Mouse (Mus musculus) liver, adult 2 months (tissue): Measurements from ENCODE around the gene Ipo9. TPM values are rescaled to one million over a fixed set of nuclear protein-coding genes. Genes with fewer than 3 reads are reported as not detected.

Source experiments
- DNase-seq: peaks from one replicate; pipeline ENCODE4 v3.0.0-alpha.2; 2011; ENCODE audit warnings: low read depth, low spot score; ENCODE audit errors: extremely low read depth
- H3K27ac ChIP-seq: fragments of 200-500 bp; replicated peaks from 2 replicates; pipeline ENCODE4 v1.5.1; 2012; ENCODE audit warnings: low read depth, mild to moderate bottlenecking, control low read depth, inconsistent platforms, low read length; ENCODE audit not compliant: insufficient read depth
- H3K27me3 ChIP-seq: fragments of 200-500 bp; 2 replicates; pipeline ENCODE4 v1.6.1; 2012; ENCODE audit warnings: mild to moderate bottlenecking, moderate library complexity, low read length, inconsistent platforms; ENCODE audit not compliant: control insufficient read depth, insufficient read depth
- H3K36me3 ChIP-seq: fragments of 200-500 bp; 2 replicates; pipeline ENCODE4 v1.6.1; 2012; ENCODE audit warnings: low read length, inconsistent platforms; ENCODE audit not compliant: control insufficient read depth, insufficient read depth
- H3K4me1 ChIP-seq: fragments of 200-500 bp; 2 replicates; pipeline ENCODE4 v1.6.1; 2011; ENCODE audit warnings: low read length; ENCODE audit not compliant: control insufficient read depth, insufficient read depth
- H3K4me3 ChIP-seq: fragments of 200-500 bp; 2 replicates; pipeline ENCODE4 v1.5.1; 2011; ENCODE audit warnings: low read depth, mild to moderate bottlenecking, control low read depth, low read length, moderate library complexity; ENCODE audit not compliant: insufficient read depth
- H3K79me2 ChIP-seq: fragments of 200-500 bp; 2 replicates; pipeline ENCODE4 v1.6.1; 2012; ENCODE audit warnings: inconsistent platforms, mild to moderate bottlenecking, low read length, moderate library complexity; ENCODE audit not compliant: control insufficient read depth, insufficient read depth
- H3K9ac ChIP-seq: fragments of 200-500 bp; 2 replicates; pipeline ENCODE4 v1.6.1; 2012; ENCODE audit warnings: low read depth, mild to moderate bottlenecking, control low read depth, inconsistent platforms, low read length
- CTCF ChIP-seq: fragments of 200-500 bp; IDR thresholded peaks from 2 replicates; pipeline ENCODE4 v1.5.1; 2011; ENCODE audit warnings: low read depth, low read length, control low read depth
- POLR2A ChIP-seq: fragments of 200-500 bp; IDR thresholded peaks from 2 replicates; pipeline ENCODE4 v1.6.1; 2011; ENCODE audit warnings: low read length, control low read depth; ENCODE audit not compliant: insufficient read depth; ENCODE audit errors: extremely low read depth
- WGBS: fragments of 180-500 bp; shearing (Covaris S2); methylation state at CpG from one replicate; pipeline ENCODE4 v1.1.7; 2018; 5-methylcytosine and 5-hydroxymethylcytosine counted together
- polyA plus RNA-seq: library from polyadenylated mRNA; depleted of rRNA; stranded (reverse); fragments of >200 nt; gene quantifications from 2 replicates; pipeline ENCODE4 v1.2.3, GENCODE M21; 2012
- total RNA-seq: library from RNA; depleted of rRNA; stranded (reverse); fragments of >200 nt; gene quantifications from 2 replicates; pipeline ENCODE4 v1.2.3, GENCODE M21; 2014

The Ipo9 gene
- total and polyA plus RNA-seq, 2 experiments, result 17.1 to 29.5 TPM

- H3K27ac ChIP-seq, result no peak overlapping the region
- 92% methylated on average over 12 of the region's 12 CpGs for WGBS
- no peak overlapping the region for H3K4me3 ChIP-seq
- no peak overlapping the region for H3K9ac ChIP-seq
- no peaks in the 10 kb centered on the region for H3K27me3 ChIP-seq
- no peaks in the 10 kb centered on the region for H3K36me3 ChIP-seq
- H3K79me2 ChIP-seq, result no peaks in the 10 kb centered on the region
- TF ChIP-seq POLR2A, result no peak
- TF ChIP-seq CTCF, result no peak
- DNase-seq, result no peak
- no peaks in the 10 kb centered on the region for H3K4me1 ChIP-seq
Measured at GRCm38 (mm10) chr1:135443506-135443905, 13.2 kb upstream of the Ipo9 start.

- Histone ChIP-seq H3K4me3 (no peak overlapping the region), H3K27ac (no peak overlapping the region), H3K36me3 (no peaks in the 10 kb centered on the region), H3K79me2 (no peaks in the 10 kb centered on the region), H3K27me3 (no peaks in the 10 kb centered on the region), H3K9ac (no peak overlapping the region), H3K4me1 (no peaks in the 10 kb centered on the region)
- TF ChIP-seq POLR2A (no peak), CTCF (no peak)
- no peak for DNase-seq
- WGBS, result 93% methylated on average over 3 of the region's 3 CpGs
Measured at GRCm38 (mm10) chr1:135441861-135442260, 11.6 kb upstream of the Ipo9 start.

- 84% methylated on average over 6 of the region's 6 CpGs for WGBS
- Histone ChIP-seq H3K79me2 (no peaks in the 10 kb centered on the region), H3K4me3 (no peak overlapping the region), H3K4me1 (no peaks in the 10 kb centered on the region), H3K36me3 (no peaks in the 10 kb centered on the region), H3K9ac (no peak overlapping the region), H3K27ac (no peak overlapping the region), H3K27me3 (no peaks in the 10 kb centered on the region)
- TF ChIP-seq CTCF, result no peak
- TF ChIP-seq POLR2A, result no peak
- no peak for DNase-seq
Measured at GRCm38 (mm10) chr1:135440986-135441385, 10.7 kb upstream of the Ipo9 start.

GRCm38 (mm10) chr1:135438801-135439200, 8.5 kb upstream of the Ipo9 start:
- Histone ChIP-seq H3K4me1 (no peaks in the 10 kb centered on the region), H3K79me2 (no peaks in the 10 kb centered on the region), H3K9ac (no peak overlapping the region), H3K27ac (no peak overlapping the region), H3K27me3 (no peaks in the 10 kb centered on the region), H3K36me3 (no peaks in the 10 kb centered on the region), H3K4me3 (no peak overlapping the region)
- no peak for DNase-seq
- 93% methylated on average over 6 of the region's 6 CpGs for WGBS
- TF ChIP-seq CTCF, result no peak
- TF ChIP-seq POLR2A, result no peak

DNA sequence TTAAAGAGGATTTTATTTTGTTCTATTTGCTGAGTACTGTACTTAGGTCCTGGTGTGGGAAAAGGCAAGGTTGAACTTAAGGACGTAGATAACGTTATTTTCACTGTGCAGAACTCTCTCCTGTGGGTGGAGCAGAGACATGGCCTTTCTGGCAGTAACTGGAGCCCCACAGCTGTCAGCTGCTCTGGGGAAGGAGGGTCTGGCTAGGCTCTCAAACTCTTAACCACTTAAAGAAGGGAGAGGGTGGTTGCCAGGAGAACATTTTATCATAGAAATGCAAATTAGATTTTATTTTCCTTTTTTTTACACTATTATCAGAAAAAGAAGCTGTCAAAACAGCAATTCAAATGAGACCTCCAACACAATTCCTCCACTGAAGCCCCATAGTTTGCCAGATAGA, 5.5 kb upstream of the Ipo9 start:
- H3K36me3 ChIP-seq, result no peaks in the 10 kb centered on the region
- H3K4me3 ChIP-seq, result no peak overlapping the region
- H3K9ac ChIP-seq, result no peak overlapping the region
- H3K27me3 ChIP-seq, result no peaks in the 10 kb centered on the region
- no peak overlapping the region for H3K27ac ChIP-seq
- DNase-seq, result no peak
- no peaks in the 10 kb centered on the region for H3K4me1 ChIP-seq
- 20% methylated on average over 2 of the region's 2 CpGs for WGBS
- H3K79me2 ChIP-seq, result no peaks in the 10 kb centered on the region
- no peak for TF ChIP-seq CTCF
- no peak for TF ChIP-seq POLR2A

DNA sequence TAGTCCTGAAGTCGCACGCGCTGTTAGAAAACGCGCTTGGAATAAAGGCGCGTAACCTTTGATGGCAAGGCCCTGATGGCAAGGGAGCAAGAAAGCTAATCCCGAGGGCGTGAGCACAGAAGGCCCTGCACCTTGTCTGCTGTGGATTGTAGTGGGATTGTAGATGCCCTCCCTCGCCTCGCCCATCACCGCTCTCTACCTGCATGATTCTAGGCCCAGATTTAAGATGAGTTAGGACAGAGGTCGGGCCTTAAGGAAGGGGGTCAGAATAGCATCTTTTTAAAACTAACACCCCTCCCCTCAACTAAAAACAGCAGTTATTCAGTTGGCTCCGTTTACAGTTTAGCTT, 344 bp upstream of the Ipo9 start:
- no peaks in the 10 kb centered on the region for H3K36me3 ChIP-seq
- TF ChIP-seq CTCF (no peak), POLR2A (no peak)
- no peaks in the 10 kb centered on the region for H3K4me1 ChIP-seq
- H3K27ac ChIP-seq, result no peak overlapping the region
- peak overlapping the region; percentile 27 for H3K4me3 ChIP-seq
- peak overlapping the region; percentile 54 for H3K9ac ChIP-seq
- peaks cover 14% of the 10 kb centered on the region; the same call in 1 of the 2 replicates for H3K79me2 ChIP-seq
- no peak for DNase-seq
- no peaks in the 10 kb centered on the region for H3K27me3 ChIP-seq
- 6% methylated on average over 14 of the region's 14 CpGs for WGBS
